Mouse (Mus musculus): Measurements from ENCODE around the gene Mafk. TPM values are rescaled to one million over a fixed set of nuclear protein-coding genes. Genes with fewer than 3 reads are reported as not detected.

Mafk gene
- total and polyA plus RNA-seq, 3 experiments, result 16.4 to 24.1 (median 23.6) TPM

GRCm38 (mm10) chr5:139756586-139756985, 34.7 kb upstream of the Mafk start:
- Histone ChIP-seq H3K4me2 (ENCODE audit: insufficient read depth, low read depth, poor library complexity, severe bottlenecking) (no peak overlapping the region), H3K4me3 (replicated peaks in 1 of 3; ENCODE audit: low read depth in 2 of 3, low read length in 2 of 3, poor library complexity in 1 of 3) (no peak overlapping the region), H3K27ac (ENCODE audit: insufficient read depth, low read depth) (no peak overlapping the region), H3K27me3 (replicated peaks) (no peaks in the 10 kb centered on the region), H3K79me2 (replicated peaks; ENCODE audit: control insufficient read depth, extremely low read depth, insufficient read depth, poor library complexity, severe bottlenecking) (no peaks in the 10 kb centered on the region), H3K9me3 (replicated peaks; ENCODE audit: low read length) (no peaks in the 10 kb centered on the region), H3K4me1 (ENCODE audit: control insufficient read depth in 1 of 2, insufficient read depth in 2 of 2) (0 out of 4 replicates have a peak, but pooled peaks cover 0 to 2% of the 10 kb centered on the region in 2 experiments), H3K36me3 (replicated peaks in 1 of 2; ENCODE audit: control insufficient read depth in 1 of 2, insufficient read depth in 1 of 2, low read length in 1 of 2) (peaks cover 97 to 100% of the 10 kb centered on the region in 2 experiments), H3K9ac (ENCODE audit: insufficient read depth, low read depth) (no peak overlapping the region)
- in situ Hi-C loops (cut with MboI; ENCODE audit: low pct_ligation_motif_present, low pct_unique_long_range_greater_than_20kb, low sequenced_read_pairs), result no loop called here
- dilution Hi-C loops (cut with MboI; ENCODE audit: extremely low pct_ligation_motif_present, extremely low pct_unique_long_range_greater_than_20kb, low sequenced_read_pairs), result no loop called here
- TF ChIP-seq MAX (IDR thresholded peaks at IDR 0.05; ENCODE audit: low read length), result no peak
- no peak for TF ChIP-seq JUND (conservative IDR thresholded peaks at IDR 0.05; ENCODE audit: low read depth, low read length)
- no peak for TF ChIP-seq CHD2 (IDR thresholded peaks at IDR 0.05; ENCODE audit: low read length)
- TF ChIP-seq GABPA (IDR thresholded peaks at IDR 0.05; ENCODE audit: insufficient replicate concordance, low read depth, low read length), result no peak
- no peak for TF ChIP-seq ELF1 (IDR thresholded peaks at IDR 0.05; ENCODE audit: low read depth, low read length)
- no peak for TF ChIP-seq SIN3A (IDR thresholded peaks at IDR 0.05; ENCODE audit: low read length)
- no peak for TF ChIP-seq ZMIZ1 (IDR thresholded peaks at IDR 0.05; ENCODE audit: low read depth, low read length)
- no peak for TF ChIP-seq SMC3 (IDR thresholded peaks at IDR 0.05; ENCODE audit: low read depth, low read length)
- no peak for TF ChIP-seq HCFC1 (IDR thresholded peaks at IDR 0.05; ENCODE audit: low read depth, low read length)
- TF ChIP-seq RAD21 (IDR thresholded peaks at IDR 0.05; ENCODE audit: low read depth, low read length), result no peak
- TF ChIP-seq JUN (IDR thresholded peaks at IDR 0.05; ENCODE audit: insufficient read depth, low read depth, low read length), result no peak
- TF ChIP-seq CTCF (conservative IDR thresholded peaks at IDR 0.05 in 1 of 2, IDR thresholded peaks at IDR 0.05 in 1 of 2; ENCODE audit: low read depth in 2 of 2, low read length in 2 of 2), result no peak
- DNase-seq (ENCODE audit: extremely low read depth), result no peak

GRCm38 (mm10) chr5:139758096-139758495, 33.2 kb upstream of the Mafk start:
- no peak overlapping the region for H3K27ac ChIP-seq (ENCODE audit: insufficient read depth, low read depth)
- H3K4me2 ChIP-seq (ENCODE audit: insufficient read depth, low read depth, poor library complexity, severe bottlenecking), result no peak overlapping the region
- no peak for DNase-seq (ENCODE audit: extremely low read depth)
- no peaks in the 10 kb centered on the region for H3K79me2 ChIP-seq (replicated peaks; ENCODE audit: control insufficient read depth, extremely low read depth, insufficient read depth, poor library complexity, severe bottlenecking)
- no peak overlapping the region for H3K9ac ChIP-seq (ENCODE audit: insufficient read depth, low read depth)
- no peaks in the 10 kb centered on the region for H3K27me3 ChIP-seq (replicated peaks)
- H3K9me3 ChIP-seq (replicated peaks; ENCODE audit: low read length), result no peaks in the 10 kb centered on the region
- 0 out of 4 replicates have a peak, but pooled peaks cover 0 to 2% of the 10 kb centered on the region in 2 experiments for H3K4me1 ChIP-seq (ENCODE audit: control insufficient read depth in 1 of 2, insufficient read depth in 2 of 2)
- TF ChIP-seq POLR2A (IDR thresholded peaks at IDR 0.05; ENCODE audit: low read depth, low read length) (no peak), MAFK (IDR thresholded peaks at IDR 0.05; ENCODE audit: insufficient replicate concordance, low read length) (no peak), MYC (IDR thresholded peaks at IDR 0.05; ENCODE audit: low read depth, low read length) (no peak), ZC3H11A (IDR thresholded peaks at IDR 0.05; ENCODE audit: low read depth, low read length) (no peak), JUN (IDR thresholded peaks at IDR 0.05; ENCODE audit: insufficient read depth, low read depth, low read length) (no peak), ELF1 (IDR thresholded peaks at IDR 0.05; ENCODE audit: low read depth, low read length) (no peak), MXI1 (IDR thresholded peaks at IDR 0.05; ENCODE audit: low read depth, low read length) (no peak), ZKSCAN1 (IDR thresholded peaks at IDR 0.05; ENCODE audit: borderline replicate concordance, low read depth, low read length) (no peak), IRF4 (IDR thresholded peaks at IDR 0.05; ENCODE audit: low read depth, low read length) (no peak)
- peaks cover 97 to 100% of the 10 kb centered on the region in 2 experiments for H3K36me3 ChIP-seq (replicated peaks in 1 of 2; ENCODE audit: control insufficient read depth in 1 of 2, insufficient read depth in 1 of 2, low read length in 1 of 2)
- dilution Hi-C loops (cut with MboI; ENCODE audit: extremely low pct_ligation_motif_present, extremely low pct_unique_long_range_greater_than_20kb, low sequenced_read_pairs), result no loop called here
- in situ Hi-C loops (cut with MboI; ENCODE audit: low pct_ligation_motif_present, low pct_unique_long_range_greater_than_20kb, low sequenced_read_pairs), result no loop called here
- H3K4me3 ChIP-seq (replicated peaks in 1 of 3; ENCODE audit: low read depth in 2 of 3, low read length in 2 of 3, poor library complexity in 1 of 3), result no peak overlapping the region
